Mouse (Mus musculus) thymus, adult 2 months (tissue): ENCODE data around the gene Fgf10.

ENCODE experiments used
- CTCF ChIP-seq: fragments of 200-500 bp; IDR thresholded peaks from 2 replicates; pipeline ENCODE4 v1.5.1; 2012; ENCODE audit warnings: mild to moderate bottlenecking, control low read depth, low read length, moderate library complexity, borderline replicate concordance; ENCODE audit not compliant: control insufficient read depth, poor library complexity, insufficient read depth; ENCODE audit errors: extremely low read depth
- POLR2A ChIP-seq: fragments of 200-500 bp; IDR thresholded peaks from 2 replicates; pipeline ENCODE4 v1.6.1; 2012; ENCODE audit warnings: mild to moderate bottlenecking, low read length, control low read depth, moderate library complexity; ENCODE audit not compliant: control insufficient read depth, poor library complexity, insufficient read depth; ENCODE audit errors: extremely low read depth

- no peak for TF ChIP-seq CTCF
- TF ChIP-seq POLR2A: no peak
Observed at GRCm38 (mm10) chr13:118806662-118807061, 137.1 kb downstream of the Fgf10 start.
